Mouse (Mus musculus): ENCODE measurements around the gene Letmd1. TPM values are rescaled to one million over a fixed set of nuclear protein-coding genes. Genes with fewer than 3 reads are reported as not detected.
"Not testable (repeated sequence)": the region's sequence is repeated elsewhere in the genome, so short reads cannot be mapped to it uniquely, and the experiment has no call there.

Letmd1 gene
- polyA plus RNA-seq, 1 experiment = 26.1 TPM

GRCm38 (mm10) chr15:100495102-100495501 is 26.3 kb downstream of the Letmd1 start, which contains the start of gene Csrnp2:
Gene Csrnp2, minus strand, starts transcription at chr15:100495488.
- Histone ChIP-seq H3K4me3 (ENCODE audit: low read depth, low read length) (peak within 1 kb of the TSS; percentile 96), H3K27ac (ENCODE audit: insufficient read depth, low read depth, low read length) (no peak within 1 kb of the TSS), H3K27me3 (ENCODE audit: control insufficient read depth, insufficient read depth, low read length) (no peaks in the 10 kb centered on the region), H3K4me1 (ENCODE audit: control insufficient read depth, insufficient read depth, insufficient read length, low read length) (peaks cover 8% of the 10 kb centered on the region; the same call in 1 of the 2 replicates), H3K36me3 (ENCODE audit: control insufficient read depth, insufficient read depth, low read length) (no peaks in the 10 kb centered on the region)
- TF ChIP-seq POLR2A (IDR thresholded peaks at IDR 0.05; ENCODE audit: low read depth, low read length) (peak; percentile 98), CTCF (IDR thresholded peaks at IDR 0.05; ENCODE audit: extremely low read depth, insufficient read length, insufficient replicate concordance, low read depth, low read length) (no peak)
- WGBS = under 1% methylated on average over 40 of the region's 40 CpGs

GRCm38 (mm10) chr15:100499506-100499905 is 30.7 kb downstream of the Letmd1 start:
- not testable (repeated sequence) for H3K4me3 ChIP-seq (ENCODE audit: low read depth, low read length); H3K4me1 ChIP-seq (ENCODE audit: control insufficient read depth, insufficient read depth, insufficient read length, low read length); H3K27me3 ChIP-seq (ENCODE audit: control insufficient read depth, insufficient read depth, low read length); H3K36me3 ChIP-seq (ENCODE audit: control insufficient read depth, insufficient read depth, low read length); H3K27ac ChIP-seq (ENCODE audit: insufficient read depth, low read depth, low read length)
- WGBS = 70% methylated on average over 8 of the region's 8 CpGs

DNA sequence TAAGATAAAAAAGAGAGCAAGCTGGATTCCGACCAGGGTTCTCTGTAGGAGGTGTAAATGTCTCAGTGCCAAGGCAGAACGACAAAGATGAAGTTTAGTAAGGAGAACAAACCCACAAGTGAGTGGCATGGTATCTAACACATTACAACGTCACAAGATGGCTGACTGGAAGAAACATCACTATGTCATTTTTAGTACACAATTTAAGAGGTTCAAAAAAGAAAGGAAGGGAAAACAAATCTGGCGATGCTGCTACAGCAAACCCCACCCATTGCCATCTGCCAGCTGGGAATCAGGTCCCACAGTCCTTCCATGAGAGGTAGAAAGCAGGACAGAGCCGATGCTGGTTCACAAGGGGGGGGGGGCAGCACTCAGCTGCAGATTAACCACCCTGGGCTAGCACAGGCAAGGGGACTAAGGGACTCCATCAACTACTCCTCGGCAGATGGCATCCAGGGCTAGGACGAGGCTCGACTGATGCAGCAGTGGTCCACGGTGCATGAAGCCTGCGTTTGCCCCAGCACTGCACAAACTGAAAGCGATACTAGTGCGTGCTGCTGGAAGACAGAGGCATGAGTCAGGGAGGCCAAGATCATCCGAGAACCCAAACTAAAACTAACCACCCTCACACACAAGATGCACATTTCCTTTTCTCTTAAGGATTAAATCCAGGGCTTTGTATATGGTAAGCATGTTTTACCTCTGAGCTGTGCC is 39.8 kb downstream of the Letmd1 start:
- no peak for TF ChIP-seq POLR2A (IDR thresholded peaks at IDR 0.05; ENCODE audit: low read depth, low read length)
- TF ChIP-seq CTCF (IDR thresholded peaks at IDR 0.05; ENCODE audit: extremely low read depth, insufficient read length, insufficient replicate concordance, low read depth, low read length) = no peak
- no peak overlapping the region for H3K27ac ChIP-seq (ENCODE audit: insufficient read depth, low read depth, low read length)
- no peaks in the 10 kb centered on the region for H3K4me1 ChIP-seq (ENCODE audit: control insufficient read depth, insufficient read depth, insufficient read length, low read length)
- WGBS = 90% methylated on average over 13 of the region's 13 CpGs
- peaks cover 22% of the 10 kb centered on the region for H3K36me3 ChIP-seq (ENCODE audit: control insufficient read depth, insufficient read depth, low read length)
- peak overlapping the region; percentile 22 for H3K4me3 ChIP-seq (ENCODE audit: low read depth, low read length)
- no peaks in the 10 kb centered on the region for H3K27me3 ChIP-seq (ENCODE audit: control insufficient read depth, insufficient read depth, low read length)

DNA sequence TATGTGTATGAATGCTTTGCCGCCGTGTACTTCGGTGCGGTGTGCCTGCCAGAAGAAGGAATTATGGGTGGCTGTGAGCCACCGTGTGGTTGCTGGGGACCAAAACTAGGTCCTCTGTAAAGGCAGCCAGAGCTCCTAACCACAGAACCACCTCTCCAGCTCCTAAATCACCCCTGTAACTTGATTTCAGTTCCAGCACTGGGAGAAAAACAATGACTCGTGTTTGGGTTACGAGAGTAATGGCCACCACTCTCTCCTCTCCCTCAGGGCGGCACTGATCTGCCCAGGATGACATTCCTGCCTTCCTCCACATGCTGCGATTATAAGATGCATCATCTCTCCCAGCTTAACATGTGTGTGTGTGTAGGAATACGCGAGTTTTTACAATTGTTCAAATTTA is 41.2 kb downstream of the Letmd1 start:
- no peaks in the 10 kb centered on the region for H3K27me3 ChIP-seq (ENCODE audit: control insufficient read depth, insufficient read depth, low read length)
- peaks cover 18% of the 10 kb centered on the region for H3K36me3 ChIP-seq (ENCODE audit: control insufficient read depth, insufficient read depth, low read length)
- H3K4me3 ChIP-seq (ENCODE audit: low read depth, low read length) = no peak overlapping the region
- no peaks in the 10 kb centered on the region for H3K4me1 ChIP-seq (ENCODE audit: control insufficient read depth, insufficient read depth, insufficient read length, low read length)
- no peak for TF ChIP-seq CTCF (IDR thresholded peaks at IDR 0.05; ENCODE audit: extremely low read depth, insufficient read length, insufficient replicate concordance, low read depth, low read length)
- TF ChIP-seq POLR2A (IDR thresholded peaks at IDR 0.05; ENCODE audit: low read depth, low read length) = no peak
- WGBS = 95% methylated on average over 11 of the region's 11 CpGs
- no peak overlapping the region for H3K27ac ChIP-seq (ENCODE audit: insufficient read depth, low read depth, low read length)

DNA sequence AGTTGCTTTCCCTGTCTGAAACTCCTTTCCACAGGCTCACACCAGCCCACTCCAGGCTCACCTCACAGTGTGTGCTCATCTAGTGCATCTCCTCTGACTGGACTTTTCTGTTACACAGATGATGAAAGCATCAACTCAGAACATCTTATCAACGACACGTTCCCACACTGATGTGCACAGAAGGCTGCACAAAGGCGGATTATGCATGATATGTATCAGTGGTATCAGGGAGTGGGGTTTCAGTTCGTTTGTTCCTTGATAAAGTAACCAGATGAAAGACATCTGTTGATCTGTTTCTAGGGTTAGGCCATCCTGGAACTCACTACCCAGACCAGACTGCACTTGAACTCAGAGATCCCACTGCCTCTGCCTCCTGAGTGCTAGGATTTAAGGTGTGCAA is 44.6 kb downstream of the Letmd1 start:
- WGBS = 79% methylated on average over 4 of the region's 4 CpGs
- TF ChIP-seq CTCF (IDR thresholded peaks at IDR 0.05; ENCODE audit: extremely low read depth, insufficient read length, insufficient replicate concordance, low read depth, low read length) = no peak
- TF ChIP-seq POLR2A (IDR thresholded peaks at IDR 0.05; ENCODE audit: low read depth, low read length) = no peak
- Histone ChIP-seq H3K36me3 (ENCODE audit: control insufficient read depth, insufficient read depth, low read length) (peaks cover 20% of the 10 kb centered on the region), H3K27ac (ENCODE audit: insufficient read depth, low read depth, low read length) (no peak overlapping the region), H3K4me3 (ENCODE audit: low read depth, low read length) (no peak overlapping the region), H3K27me3 (ENCODE audit: control insufficient read depth, insufficient read depth, low read length) (no peaks in the 10 kb centered on the region), H3K4me1 (ENCODE audit: control insufficient read depth, insufficient read depth, insufficient read length, low read length) (no peaks in the 10 kb centered on the region)

DNA sequence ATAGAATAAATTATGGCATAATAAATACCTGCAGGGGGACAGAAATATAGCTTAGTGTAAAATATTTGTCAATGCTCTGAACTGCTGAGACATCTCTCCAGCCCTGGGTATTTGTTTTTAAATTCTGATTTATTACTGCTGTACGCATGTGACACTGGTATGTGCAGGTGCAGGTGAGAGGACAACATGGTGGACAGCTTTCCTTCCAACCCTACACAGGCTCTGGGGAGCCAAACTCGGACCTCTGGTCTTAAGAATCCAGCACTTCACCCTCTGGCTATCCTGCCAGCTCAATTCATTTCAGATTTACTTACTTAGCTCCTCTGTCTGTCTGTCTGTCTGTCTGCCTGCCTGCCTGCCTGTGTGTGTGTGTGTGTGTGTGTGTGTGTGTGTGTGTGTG is 46.3 kb downstream of the Letmd1 start:
- no peaks in the 10 kb centered on the region for H3K27me3 ChIP-seq (ENCODE audit: control insufficient read depth, insufficient read depth, low read length)
- TF ChIP-seq POLR2A (IDR thresholded peaks at IDR 0.05; ENCODE audit: low read depth, low read length) (no peak), CTCF (IDR thresholded peaks at IDR 0.05; ENCODE audit: extremely low read depth, insufficient read length, insufficient replicate concordance, low read depth, low read length) (no peak)

GRCm38 (mm10) chr15:100520306-100520705 is 51.5 kb downstream of the Letmd1 start:
- peaks cover 3% of the 10 kb centered on the region; the same call in 1 of the 2 replicates for H3K36me3 ChIP-seq (ENCODE audit: control insufficient read depth, insufficient read depth, low read length)
- 70% methylated on average over 14 of the region's 14 CpGs for WGBS

More for the DNA sequence above, 46.3 kb downstream of the Letmd1 start:
- Histone ChIP-seq H3K36me3 (ENCODE audit: control insufficient read depth, insufficient read depth, low read length) (peaks cover 20% of the 10 kb centered on the region), H3K4me3 (ENCODE audit: low read depth, low read length) (no peak overlapping the region), H3K4me1 (ENCODE audit: control insufficient read depth, insufficient read depth, insufficient read length, low read length) (no peaks in the 10 kb centered on the region), H3K27ac (ENCODE audit: insufficient read depth, low read depth, low read length) (no peak overlapping the region)
- WGBS = 88% methylated on average over 2 of the region's 2 CpGs

More at GRCm38 (mm10) chr15:100520306-100520705, 51.5 kb downstream of the Letmd1 start:
- H3K4me1 ChIP-seq (ENCODE audit: control insufficient read depth, insufficient read depth, insufficient read length, low read length) = no peaks in the 10 kb centered on the region
- no peak overlapping the region for H3K4me3 ChIP-seq (ENCODE audit: low read depth, low read length)
- TF ChIP-seq CTCF (IDR thresholded peaks at IDR 0.05; ENCODE audit: extremely low read depth, insufficient read length, insufficient replicate concordance, low read depth, low read length) (no peak), POLR2A (IDR thresholded peaks at IDR 0.05; ENCODE audit: low read depth, low read length) (no peak)
- no peak overlapping the region for H3K27ac ChIP-seq (ENCODE audit: insufficient read depth, low read depth, low read length)
- no peaks in the 10 kb centered on the region for H3K27me3 ChIP-seq (ENCODE audit: control insufficient read depth, insufficient read depth, low read length)
